Mouse (Mus musculus) spleen, adult 2 months (tissue): ENCODE data around the gene Cep164. TPM values are rescaled to one million over a fixed set of nuclear protein-coding genes. Genes with fewer than 3 reads are reported as not detected.

Experiments
- DNase-seq, 2 experiments: peaks; one replicate each; pipeline versions ENCODE4 v3.0.0 to v3.0.0-alpha.2; 2012 to 2021; ENCODE audit warnings: low spot score in 2 of 2, low read depth in 1 of 2
- H3K27ac ChIP-seq: fragments of 200-500 bp; 2 replicates; pipeline ENCODE4 v1.5.1; 2012; ENCODE audit warnings: low read length, inconsistent platforms; ENCODE audit not compliant: insufficient read depth
- H3K27me3 ChIP-seq: fragments of 200-500 bp; 2 replicates; pipeline ENCODE4 v1.6.1; 2012; ENCODE audit warnings: mild to moderate bottlenecking, moderate library complexity, low read length, inconsistent platforms; ENCODE audit not compliant: control insufficient read depth, insufficient read depth
- H3K36me3 ChIP-seq: fragments of 200-500 bp; 2 replicates; pipeline ENCODE4 v1.6.1; 2012; ENCODE audit warnings: mild to moderate bottlenecking, low read length, inconsistent platforms; ENCODE audit not compliant: control insufficient read depth, insufficient read depth
- H3K4me1 ChIP-seq: fragments of 200-500 bp; 2 replicates; pipeline ENCODE4 v1.6.1; 2011; ENCODE audit warnings: inconsistent platforms; ENCODE audit not compliant: control insufficient read depth, insufficient read depth, insufficient read length
- H3K4me3 ChIP-seq: fragments of 200-500 bp; 2 replicates; pipeline ENCODE4 v1.5.1; 2011; ENCODE audit warnings: mild to moderate bottlenecking, inconsistent platforms; ENCODE audit not compliant: insufficient read depth, insufficient read length; ENCODE audit errors: extremely low read depth
- CTCF ChIP-seq: fragments of 200-500 bp; IDR thresholded peaks from 2 replicates; pipeline ENCODE4 v1.5.1; 2011; ENCODE audit warnings: mild to moderate bottlenecking, inconsistent platforms; ENCODE audit not compliant: insufficient read depth, insufficient read length, insufficient replicate concordance; ENCODE audit errors: extremely low read depth
- POLR2A ChIP-seq: fragments of 200-500 bp; IDR thresholded peaks from 2 replicates; pipeline ENCODE4 v1.6.1; 2011; ENCODE audit warnings: low read depth, low read length, inconsistent platforms
- WGBS: fragments of 180-500 bp; shearing (Covaris S2); methylation state at CpG from one replicate; pipeline ENCODE4 v1.1.7; 2018; 5-methylcytosine and 5-hydroxymethylcytosine counted together
- polyA plus RNA-seq: library from polyadenylated mRNA; depleted of rRNA; stranded (reverse); fragments of >200 nt; gene quantifications from 2 replicates; pipeline ENCODE4 v1.2.3, GENCODE M21; 2012

The Cep164 gene
- polyA plus RNA-seq, 1 experiment, result 19.6 TPM

- Histone ChIP-seq H3K27me3 (no peaks in the 10 kb centered on the region), H3K27ac (no peak overlapping the region), H3K4me3 (no peak overlapping the region), H3K36me3 (peaks cover 13% of the 10 kb centered on the region), H3K4me1 (no peaks in the 10 kb centered on the region)
- DNase-seq, result no peak
- TF ChIP-seq POLR2A, result no peak
- no peak for TF ChIP-seq CTCF
- 88% methylated on average over 5 of the region's 5 CpGs for WGBS
Measured at GRCm38 (mm10) chr9:45769596-45769995, 58.9 kb downstream of the Cep164 start.

- 87% methylated on average over 18 of the region's 18 CpGs for WGBS
- TF ChIP-seq POLR2A (no peak), CTCF (no peak)
- peaks cover 6% of the 10 kb centered on the region for H3K36me3 ChIP-seq
- H3K27me3 ChIP-seq, result no peaks in the 10 kb centered on the region
- H3K27ac ChIP-seq, result no peak overlapping the region
- H3K4me3 ChIP-seq, result no peak overlapping the region
- no peak for DNase-seq
- H3K4me1 ChIP-seq, result no peaks in the 10 kb centered on the region
Measured at GRCm38 (mm10) chr9:45768421-45768820, 60.1 kb downstream of the Cep164 start.

- no peak for TF ChIP-seq CTCF
- no peak for TF ChIP-seq POLR2A
- Histone ChIP-seq H3K27me3 (no peaks in the 10 kb centered on the region), H3K4me1 (no peaks in the 10 kb centered on the region), H3K36me3 (peaks cover 5% of the 10 kb centered on the region), H3K4me3 (no peak overlapping the region), H3K27ac (no peak overlapping the region)
- 92% methylated on average over 8 of the region's 8 CpGs for WGBS
- DNase-seq, result no peak
Measured at GRCm38 (mm10) chr9:45767155-45767554, 61.3 kb downstream of the Cep164 start.

GRCm38 (mm10) chr9:45766195-45766594 lies 62.3 kb downstream of the Cep164 start:
- Histone ChIP-seq H3K4me3 (no peak overlapping the region), H3K27ac (no peak overlapping the region), H3K4me1 (no peaks in the 10 kb centered on the region), H3K27me3 (no peaks in the 10 kb centered on the region), H3K36me3 (peaks cover 4% of the 10 kb centered on the region)
- no peak for TF ChIP-seq CTCF
- no peak for TF ChIP-seq POLR2A
- 81% methylated on average over 6 of the region's 6 CpGs for WGBS
- DNase-seq, result no peak

GRCm38 (mm10) chr9:45754452-45755091 lies 73.9 kb downstream of the Cep164 start:
- TF ChIP-seq POLR2A, result no peak
- peak; percentile 53; the same call in 1 of the 2 replicates for TF ChIP-seq CTCF
- H3K4me3 ChIP-seq, result no peak overlapping the region
- no peaks in the 10 kb centered on the region for H3K36me3 ChIP-seq
- DNase-seq, result peak; percentile 3 to 30
- H3K27ac ChIP-seq, result no peak overlapping the region
- 38% methylated on average over 8 of the region's 8 CpGs for WGBS
- H3K27me3 ChIP-seq, result no peaks in the 10 kb centered on the region
- no peaks in the 10 kb centered on the region for H3K4me1 ChIP-seq

GRCm38 (mm10) chr9:45749917-45750316 lies 78.6 kb downstream of the Cep164 start:
- WGBS, result 90% methylated on average over 4 of the region's 4 CpGs
- no peak for DNase-seq
- H3K27me3 ChIP-seq, result no peaks in the 10 kb centered on the region
- no peak for TF ChIP-seq CTCF
- no peak for TF ChIP-seq POLR2A
- H3K27ac ChIP-seq, result no peak overlapping the region
- no peaks in the 10 kb centered on the region for H3K4me1 ChIP-seq
- no peaks in the 10 kb centered on the region for H3K36me3 ChIP-seq
- H3K4me3 ChIP-seq, result no peak overlapping the region

GRCm38 (mm10) chr9:45745451-45745850 lies 83.0 kb downstream of the Cep164 start:
- H3K27me3 ChIP-seq, result no peaks in the 10 kb centered on the region
- no peaks in the 10 kb centered on the region for H3K4me1 ChIP-seq
- no peak overlapping the region for H3K4me3 ChIP-seq
- H3K36me3 ChIP-seq, result no peaks in the 10 kb centered on the region
- 44% methylated on average over 7 of the region's 7 CpGs for WGBS
- no peak for DNase-seq
- no peak overlapping the region for H3K27ac ChIP-seq
- TF ChIP-seq CTCF (no peak), POLR2A (no peak)
